Mouse (Mus musculus) 3134 (cell line): ENCODE results near the gene Ccin.
A peak's percentile ranks its signal among the peaks of the same experiment; 100 is the strongest.

Experiments
- DNase-seq: peaks from one replicate; pipeline ENCODE4 v3.0.0-alpha.2; 2011; ENCODE audit warnings: low spot score; ENCODE audit not compliant: insufficient read length; ENCODE audit errors: extremely low read depth

The Ccin gene

GRCm38 (mm10) chr4:43983181-43983580, at the start of gene Ccin:
Ccin (plus strand) TSS chr4:43983483.
- no peak for DNase-seq

- no peak for DNase-seq
These were observed 47.1 kb upstream of the Ccin start for GRCm38 (mm10) chr4:43936186-43936585.

DNA sequence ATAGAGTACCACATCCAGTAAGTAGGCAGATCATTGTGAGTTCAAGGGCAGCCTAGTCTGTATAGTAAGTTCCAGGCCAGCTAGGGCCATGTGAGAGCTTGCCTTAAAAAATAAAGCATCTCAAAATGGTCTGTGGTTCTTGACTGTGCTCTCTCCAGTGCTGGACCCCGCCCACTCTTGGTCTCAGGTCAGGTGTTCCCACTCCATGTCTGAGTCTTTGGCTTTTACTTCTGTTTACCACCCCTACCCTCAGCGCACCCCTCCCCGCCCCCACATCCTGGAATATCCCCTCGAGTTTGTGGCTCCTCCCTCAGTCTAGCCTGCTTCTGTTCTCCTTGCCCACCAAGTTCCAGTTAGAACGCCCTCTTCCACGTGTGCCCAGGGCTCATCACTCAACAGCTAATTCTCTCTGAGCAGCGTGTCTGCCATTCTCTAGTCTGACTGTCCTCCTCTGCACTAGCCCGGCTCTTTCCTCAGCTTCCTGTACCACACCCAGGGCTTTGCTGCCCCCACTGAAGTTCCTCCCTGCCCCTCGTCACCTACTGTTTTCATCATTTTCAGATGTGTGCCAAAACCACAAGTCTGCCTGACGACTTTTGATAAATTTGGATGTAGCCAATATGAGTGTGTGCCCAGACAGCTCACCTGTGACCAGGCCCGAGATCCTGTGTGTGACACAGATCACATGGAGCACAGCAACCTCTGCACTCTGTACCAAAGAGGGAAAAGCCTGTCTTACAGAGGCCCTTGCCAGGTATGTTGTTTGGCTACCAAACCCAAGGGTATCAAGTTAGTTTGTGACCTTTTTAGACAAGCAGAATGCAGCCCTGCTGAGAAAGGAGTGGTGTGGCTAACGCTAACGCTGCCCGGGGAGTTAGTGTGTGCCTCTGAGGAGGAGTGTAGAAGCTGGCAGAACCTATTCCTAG, 46.3 kb upstream of the Ccin start:
- no peak for DNase-seq

DNA sequence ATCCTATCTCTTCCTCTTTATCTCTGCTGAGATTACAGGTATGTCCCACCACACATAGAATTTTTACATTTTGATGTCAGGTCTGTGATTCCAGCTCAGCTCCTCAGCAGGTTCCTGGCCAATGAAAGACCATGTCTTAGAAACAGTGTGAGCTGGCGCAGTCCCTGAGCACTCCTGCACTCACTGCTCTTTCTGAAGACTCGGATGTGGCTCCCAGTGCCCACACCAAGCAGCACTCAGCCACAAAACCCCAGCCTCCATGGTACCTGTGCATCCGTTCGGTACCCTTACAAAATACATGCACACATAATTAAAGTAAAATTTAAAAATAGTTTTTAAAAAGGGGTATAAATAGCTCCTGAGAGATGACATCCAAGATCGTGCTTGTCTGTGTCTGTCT, 42.0 kb upstream of the Ccin start:
- no peak for DNase-seq

DNA sequence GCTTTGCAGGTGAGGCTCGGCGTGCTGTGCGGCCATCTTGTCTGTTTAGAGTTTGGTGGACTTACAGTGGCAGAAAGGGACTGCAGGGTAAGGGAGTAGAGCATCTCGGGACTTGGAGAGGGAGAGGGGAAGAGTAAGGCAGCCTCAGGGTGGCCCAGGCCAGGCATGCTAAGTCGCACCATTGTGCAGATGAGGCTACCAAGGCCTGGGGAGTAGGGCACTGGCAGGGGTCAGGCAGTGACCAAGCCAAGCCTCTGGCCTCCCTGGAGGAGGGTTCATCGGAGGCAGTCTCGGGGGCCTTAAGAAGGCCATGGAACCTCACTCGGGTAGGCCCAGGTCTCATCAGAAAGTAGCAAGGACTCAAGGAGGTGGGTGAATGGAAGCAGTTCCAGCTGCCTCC, 40.9 kb upstream of the Ccin start:
- no peak for DNase-seq

DNA sequence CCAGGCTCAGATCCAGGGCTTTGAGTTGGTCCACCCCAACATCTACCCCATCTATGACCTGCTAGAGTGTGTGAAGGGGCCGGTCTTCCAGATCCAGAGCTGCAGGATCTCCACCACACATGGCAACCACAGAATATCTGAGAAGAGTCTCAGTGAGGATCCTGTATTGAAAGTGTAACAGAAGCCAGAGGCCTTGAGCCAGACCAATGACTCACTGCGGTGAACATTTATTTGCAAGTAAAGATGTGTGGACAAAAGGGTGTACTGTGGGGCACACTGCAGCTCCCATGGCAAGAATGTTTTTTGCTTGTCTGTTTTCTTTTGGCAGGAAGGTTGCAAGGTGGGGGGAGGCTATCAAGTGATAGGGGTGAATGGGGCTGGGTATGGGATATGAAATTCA, 35.7 kb upstream of the Ccin start:
- peak; percentile 35 for DNase-seq

GRCm38 (mm10) chr4:43957292-43957845, 25.9 kb upstream of the Ccin start, which contains the start of gene Glipr2:
Glipr2 (plus strand) TSS chr4:43957401.
- DNase-seq = peak; percentile 95

DNA sequence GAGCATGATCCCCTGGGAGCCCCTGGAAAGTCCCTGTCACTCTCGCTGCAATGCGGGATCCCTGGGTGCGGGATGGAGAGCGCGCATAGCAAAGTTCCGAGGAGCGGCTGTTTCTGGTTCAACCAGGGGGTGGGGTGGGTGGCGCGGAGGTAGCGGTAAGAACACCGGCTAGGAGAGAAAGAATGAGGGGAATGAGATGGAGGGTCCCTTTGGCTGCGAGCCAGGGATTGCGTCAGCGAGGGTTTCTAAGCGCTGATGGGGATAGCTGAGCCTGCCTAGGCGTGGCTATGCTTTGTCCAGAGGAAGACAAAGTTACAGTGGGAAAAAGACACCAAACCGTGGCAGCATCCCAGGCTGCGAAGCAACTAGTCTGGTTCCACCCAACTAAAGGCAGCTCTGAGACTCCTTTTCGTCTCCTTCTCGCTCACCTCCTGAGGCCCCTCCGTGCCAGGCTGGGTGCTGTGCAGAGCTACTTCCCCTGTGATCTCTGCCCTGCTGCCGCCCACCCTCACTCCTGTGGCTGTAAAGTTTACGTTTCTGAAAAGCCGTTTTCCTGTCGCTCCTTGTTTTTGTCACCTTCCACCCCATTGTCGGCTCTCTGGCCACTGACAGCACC, 25.3 kb upstream of the Ccin start:
- DNase-seq = peak; percentile 61

DNA sequence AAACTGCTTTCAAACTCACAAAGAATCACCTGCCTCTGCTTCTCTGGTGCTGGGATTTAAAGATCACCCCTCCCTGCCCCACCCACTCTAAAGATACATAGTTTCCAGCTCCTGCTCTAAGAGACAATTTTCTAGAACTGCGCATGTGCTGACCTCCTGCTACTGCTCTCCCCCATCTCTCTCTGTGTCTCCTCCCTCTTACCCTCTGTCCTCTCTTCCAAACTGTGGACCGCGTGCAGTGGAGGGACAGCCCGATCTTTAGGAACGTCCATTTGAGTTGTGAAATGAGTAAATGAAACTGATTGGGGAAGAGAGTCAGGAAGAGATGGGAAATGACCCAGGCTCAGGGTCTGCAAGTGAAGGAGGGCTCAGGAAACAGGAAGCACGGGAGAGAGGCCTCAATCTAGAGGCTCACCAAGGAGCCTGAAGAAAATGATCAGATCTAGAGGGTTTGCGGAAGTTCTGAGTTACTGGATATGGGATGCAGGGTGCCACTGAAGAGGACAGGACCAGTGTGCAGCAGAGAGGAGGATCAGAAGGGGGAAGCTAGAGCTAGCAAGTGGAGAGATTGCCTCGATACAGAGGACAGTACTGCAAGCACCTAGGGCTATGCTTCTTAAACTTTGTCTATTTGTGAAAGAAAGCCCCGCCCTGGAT, 23.6 kb upstream of the Ccin start:
- DNase-seq = no peak

DNA sequence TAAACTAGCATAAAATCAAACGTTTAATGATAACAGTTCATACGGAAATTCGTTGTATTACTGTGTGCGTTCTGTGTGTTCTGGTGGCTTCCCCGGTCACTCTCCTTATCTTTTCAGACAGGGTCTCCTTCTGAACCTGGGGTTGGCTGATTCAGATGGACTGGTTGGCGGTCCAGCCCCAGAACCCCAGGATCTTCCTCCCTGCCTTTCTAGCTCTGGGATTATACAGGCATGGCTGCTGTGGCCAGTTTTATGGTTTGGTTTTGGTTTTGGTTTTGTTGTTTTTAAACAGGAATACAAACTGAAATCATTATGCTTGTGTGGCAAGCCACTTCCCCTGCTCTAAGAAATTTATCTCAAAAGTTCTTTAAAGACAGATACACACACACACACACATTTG, 23.1 kb upstream of the Ccin start:
- no peak for DNase-seq

DNA sequence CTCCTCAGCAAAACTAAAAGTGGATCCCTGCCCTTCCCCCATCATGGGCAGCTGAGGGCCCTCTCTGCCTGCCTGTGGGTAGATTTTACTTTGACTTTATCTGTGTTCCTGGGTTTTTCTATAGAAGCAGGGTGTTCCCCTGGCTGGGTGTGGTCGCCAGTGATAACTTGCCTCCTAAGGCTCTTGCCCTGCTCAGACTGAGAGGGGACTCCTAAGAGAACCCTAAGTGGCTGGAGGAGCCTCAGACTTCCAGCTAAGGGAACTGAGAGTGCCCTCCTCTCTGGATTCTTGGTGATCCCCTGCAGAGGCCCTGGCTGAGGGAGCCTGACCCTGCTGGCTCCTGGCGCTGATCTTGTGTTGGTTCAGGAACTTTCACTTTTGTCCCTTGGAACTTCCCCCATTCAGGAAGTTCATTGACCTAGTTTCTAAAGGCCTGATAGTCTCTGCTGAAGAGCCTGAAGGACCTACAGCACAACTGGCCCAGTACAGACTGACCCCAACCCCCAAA, 18.9 kb upstream of the Ccin start:
- DNase-seq = no peak

DNA sequence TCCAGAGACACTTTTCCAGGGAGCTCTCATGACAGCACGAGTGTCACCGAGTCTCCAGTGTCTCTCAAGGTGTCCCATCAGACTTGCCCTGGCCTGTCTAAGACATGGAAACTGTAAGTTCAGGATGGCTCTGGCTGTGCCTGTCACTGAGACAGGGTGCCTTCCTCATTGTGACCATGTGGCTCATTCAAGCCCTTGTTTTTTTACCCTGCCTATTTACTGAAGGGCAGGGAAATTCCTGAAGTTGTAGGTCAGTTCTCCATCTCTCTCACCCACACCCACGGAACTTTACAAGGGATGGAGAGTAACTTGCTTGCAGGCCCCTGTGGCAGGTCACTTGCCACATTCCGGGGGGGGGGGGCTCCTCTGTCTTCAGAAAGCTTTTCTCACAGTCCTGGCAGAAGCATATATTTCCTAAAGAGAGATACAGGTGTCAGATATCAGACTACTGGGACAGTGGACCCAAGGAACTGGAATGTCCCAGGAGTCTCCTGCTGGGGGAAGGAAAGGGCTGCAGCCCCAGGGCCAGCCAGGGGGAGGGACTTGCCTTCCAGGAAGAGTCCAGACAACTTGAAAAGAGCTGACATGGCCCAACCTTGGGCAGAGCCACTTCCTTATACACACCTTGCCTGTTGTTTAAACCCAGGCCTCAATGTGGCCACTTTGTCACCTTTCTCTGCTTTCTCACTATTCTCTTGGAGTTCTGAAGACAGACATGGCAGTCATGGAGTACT, 18.2 kb upstream of the Ccin start:
- DNase-seq = peak; percentile 50

DNA sequence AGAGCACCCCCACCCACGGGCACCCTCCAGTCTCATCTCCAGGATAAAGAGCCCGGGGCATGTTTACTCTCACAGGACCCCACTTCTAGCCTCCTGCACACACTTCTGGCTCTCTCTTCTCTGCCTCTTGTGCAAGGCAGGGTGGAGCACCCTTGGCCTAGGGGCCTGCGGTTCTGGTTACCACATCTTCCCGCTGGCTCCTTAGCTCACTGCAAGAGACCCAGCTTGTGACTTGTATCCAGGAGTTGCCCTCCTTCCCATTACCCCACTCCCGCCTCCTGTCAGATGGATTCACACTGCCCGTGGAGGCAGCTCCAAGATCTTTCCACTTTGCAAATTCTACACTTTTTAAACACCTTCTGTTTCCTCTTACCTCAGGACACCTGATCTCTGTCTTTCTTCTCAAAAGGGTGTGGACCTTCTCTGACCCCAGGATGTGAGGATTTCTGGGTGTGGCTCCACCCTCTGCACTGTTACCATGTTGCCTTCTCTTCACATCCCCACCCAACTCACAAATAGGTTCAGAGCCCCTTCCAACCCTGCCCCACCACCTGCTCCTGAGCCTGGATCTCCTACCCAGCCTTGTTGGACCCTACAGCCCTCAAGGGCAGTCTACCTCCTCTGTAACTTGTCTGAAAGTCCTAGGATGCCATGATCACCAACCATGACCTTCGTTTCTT, 17.3 kb upstream of the Ccin start:
- DNase-seq = no peak

DNA sequence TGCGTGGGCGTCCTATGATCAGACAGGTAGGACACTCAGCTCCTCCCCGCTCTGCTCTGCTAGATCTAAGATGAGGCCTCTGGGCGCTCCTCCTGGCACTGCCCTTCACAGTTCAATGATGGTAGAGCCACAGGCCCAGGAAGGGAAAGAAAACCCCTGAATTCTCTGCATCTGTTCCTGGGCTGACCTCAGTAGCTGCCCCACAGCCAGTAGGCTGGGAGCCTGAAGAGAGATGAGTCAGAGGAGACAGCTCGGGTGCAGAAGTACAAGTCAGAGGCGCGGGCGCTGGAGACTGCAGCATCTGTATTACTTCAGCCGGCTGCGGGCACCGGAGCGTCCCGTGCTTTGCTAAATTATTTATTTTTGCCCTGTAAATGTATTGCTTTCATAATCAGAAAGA, 14.6 kb upstream of the Ccin start:
- DNase-seq = peak; percentile 71

- DNase-seq = peak; percentile 63
These were observed 13.9 kb upstream of the Ccin start for GRCm38 (mm10) chr4:43969373-43969772.

GRCm38 (mm10) chr4:43970393-43971330, 12.6 kb upstream of the Ccin start:
- no peak for DNase-seq

GRCm38 (mm10) chr4:43971541-43972136, 11.6 kb upstream of the Ccin start:
- no peak for DNase-seq

- DNase-seq = peak; percentile 75
These were observed 11.1 kb upstream of the Ccin start for GRCm38 (mm10) chr4:43972137-43972591.
